Mouse (Mus musculus): ENCODE measurements around the gene Spem1.

The Spem1 gene

DNA sequence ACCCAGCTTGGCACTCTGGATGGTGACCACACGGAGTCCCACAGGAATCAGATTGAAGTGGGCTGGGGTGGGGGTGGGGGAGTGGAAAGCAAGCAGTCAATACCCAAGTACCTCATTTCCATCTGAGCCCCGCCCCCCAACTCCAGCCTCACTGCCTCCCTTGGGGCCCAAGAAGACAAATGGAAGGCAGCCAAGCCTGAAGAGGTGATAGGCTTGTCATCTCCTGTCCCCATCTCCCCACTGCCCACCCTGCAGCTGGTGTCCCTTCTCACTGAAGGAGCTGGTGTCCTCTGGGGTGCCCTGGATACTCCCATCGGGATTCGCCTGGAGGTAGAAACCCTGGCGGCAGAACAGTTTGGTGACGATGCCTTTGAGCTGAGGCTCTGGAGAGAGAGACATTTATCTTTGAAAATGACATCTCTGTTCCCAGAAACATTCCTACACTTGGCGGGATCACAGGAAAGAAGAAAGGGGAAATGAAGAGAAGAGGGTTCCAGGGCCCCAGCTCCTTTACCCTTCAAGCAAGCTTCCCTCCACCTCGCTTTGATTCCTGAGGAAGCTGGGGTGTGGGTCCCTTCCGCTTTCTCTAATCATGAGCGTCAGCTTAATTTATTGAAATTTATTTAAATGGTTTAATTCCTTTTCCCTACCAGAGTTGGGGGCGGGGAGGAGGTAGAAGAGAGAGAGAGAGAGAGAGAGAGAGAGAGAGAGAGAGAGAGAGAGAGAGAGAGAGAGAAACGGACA lies 22.4 kb downstream of the Spem1 start:
- peak in 1 of 2 experiments; percentile 48 for DNase-seq

DNA sequence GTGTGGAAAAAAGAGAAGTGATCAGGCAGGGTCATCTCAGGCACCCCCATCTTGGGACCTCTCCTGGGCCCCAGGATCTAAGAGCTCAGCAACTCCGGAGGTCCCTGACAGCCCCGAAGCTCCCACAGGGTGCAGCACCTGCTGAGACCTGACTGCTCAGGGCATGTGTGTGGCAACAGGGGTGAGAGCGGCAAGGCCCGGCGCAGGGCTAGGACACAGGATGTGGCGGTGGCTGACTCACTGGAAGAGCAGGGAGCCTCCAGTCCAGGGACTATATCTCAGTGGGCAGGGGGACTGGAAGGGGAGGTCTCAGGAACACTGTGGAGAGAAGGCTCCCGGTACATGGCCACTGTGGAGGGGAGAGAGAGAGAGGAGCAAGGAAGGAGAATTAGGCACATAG lies 24.1 kb downstream of the Spem1 start:
- DNase-seq: no peak

DNA sequence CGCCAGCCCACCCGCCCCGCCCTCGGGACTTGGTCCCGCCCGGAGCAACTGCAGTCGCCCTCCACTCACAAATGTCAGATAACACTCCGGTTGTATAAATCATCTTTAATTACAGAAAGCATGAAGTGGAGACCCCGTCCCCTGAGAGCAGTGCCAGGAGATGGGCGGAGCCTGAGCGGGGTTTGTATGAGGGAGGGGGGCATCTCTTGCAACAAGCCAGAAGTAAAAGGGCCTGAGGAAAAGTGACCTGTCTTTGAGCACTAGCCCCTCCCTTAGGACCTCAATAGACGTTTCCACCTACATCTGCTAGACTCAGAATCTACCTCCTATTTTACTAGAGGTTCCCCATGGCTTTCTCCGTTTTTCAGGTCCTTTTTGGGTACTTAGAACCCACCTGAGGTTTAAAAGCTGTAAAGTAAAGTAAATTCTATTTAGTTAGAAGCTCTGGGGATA lies 26.0 kb downstream of the Spem1 start:
- no peak for DNase-seq

DNA sequence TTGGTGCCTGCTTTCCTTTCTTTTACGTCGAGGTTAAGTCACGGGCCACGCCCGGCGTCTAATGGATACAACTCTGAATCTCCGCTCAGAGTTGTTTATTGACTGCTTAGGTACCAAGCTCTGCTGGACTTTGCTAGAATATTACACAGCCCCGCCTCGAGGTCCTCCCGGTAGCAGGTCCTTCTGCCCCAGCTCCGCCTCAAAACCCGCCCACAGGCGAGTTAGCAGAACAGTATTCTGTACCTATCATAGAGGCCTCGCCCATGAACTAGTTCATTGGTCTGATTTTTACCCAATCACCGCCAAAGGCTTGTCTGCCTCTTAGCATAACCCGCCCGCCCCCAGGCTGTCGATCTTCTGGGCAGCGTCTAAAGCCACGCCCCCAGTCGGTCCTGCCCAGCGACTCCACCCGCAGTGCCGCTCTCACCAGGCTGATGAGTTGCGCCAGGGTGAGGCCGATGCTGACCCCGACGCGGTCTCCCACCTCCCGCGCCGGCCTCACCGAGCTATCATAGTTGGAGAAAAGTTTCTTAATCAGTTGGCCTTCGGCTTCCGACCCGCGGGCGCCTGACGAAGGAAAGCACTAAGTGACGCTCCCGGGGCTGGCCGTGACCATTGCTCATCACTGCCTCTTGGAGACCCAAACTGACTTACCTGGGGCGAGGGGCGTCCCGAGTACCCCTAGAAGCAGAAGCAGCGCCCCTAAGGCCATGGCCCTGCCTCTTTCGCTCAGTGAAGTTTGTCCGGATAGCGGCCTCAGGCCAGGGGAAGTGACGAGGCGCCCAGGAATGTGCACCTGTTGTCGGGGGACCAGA lies 26.6 kb downstream of the Spem1 start, which contains the start of gene Chrnb1:
Gene Chrnb1, minus strand, starts transcription at position 776 of the 815 bp plus-strand sequence.
- peak; percentile 94 to 97 for DNase-seq

DNA sequence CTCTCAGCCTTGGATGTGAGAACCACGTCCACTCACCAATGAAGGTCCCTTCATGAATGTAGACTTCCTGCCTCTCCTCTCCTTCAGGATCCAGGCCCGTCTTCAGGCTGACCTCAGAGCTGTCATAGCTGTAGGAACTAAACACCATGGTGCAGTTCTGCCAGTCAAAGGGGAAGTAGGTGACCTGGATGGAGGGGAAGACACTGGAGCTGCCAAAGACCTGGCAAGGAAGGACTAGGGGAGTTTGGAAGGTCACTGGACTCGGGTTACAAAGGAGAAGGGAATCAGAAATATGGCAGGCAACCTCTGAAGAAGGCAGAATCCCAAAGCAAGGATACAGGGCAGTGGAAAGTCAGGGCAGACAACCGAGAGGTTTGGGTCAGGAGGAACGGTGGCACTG lies 28.6 kb downstream of the Spem1 start:
- DNase-seq: no peak

DNA sequence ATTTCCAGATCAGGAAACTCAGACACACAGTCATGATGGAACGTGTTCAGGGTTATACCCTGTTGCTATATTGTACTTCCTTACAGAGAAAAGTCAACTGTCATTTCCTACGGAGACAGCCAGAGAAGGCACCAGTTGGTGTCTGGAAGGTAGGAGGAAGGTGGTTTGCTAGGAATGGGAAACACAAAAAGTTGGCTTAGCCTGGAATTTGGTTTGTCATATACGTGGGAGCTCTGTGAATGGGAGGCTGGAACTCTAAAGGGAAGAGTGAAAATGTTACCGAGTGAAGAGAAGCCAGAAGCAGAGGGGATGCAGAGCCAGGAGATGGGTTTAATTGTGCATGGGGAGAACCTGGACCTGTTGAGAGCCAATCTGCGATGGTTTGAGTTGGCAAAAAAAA lies 30.6 kb downstream of the Spem1 start:
- no peak for DNase-seq

DNA sequence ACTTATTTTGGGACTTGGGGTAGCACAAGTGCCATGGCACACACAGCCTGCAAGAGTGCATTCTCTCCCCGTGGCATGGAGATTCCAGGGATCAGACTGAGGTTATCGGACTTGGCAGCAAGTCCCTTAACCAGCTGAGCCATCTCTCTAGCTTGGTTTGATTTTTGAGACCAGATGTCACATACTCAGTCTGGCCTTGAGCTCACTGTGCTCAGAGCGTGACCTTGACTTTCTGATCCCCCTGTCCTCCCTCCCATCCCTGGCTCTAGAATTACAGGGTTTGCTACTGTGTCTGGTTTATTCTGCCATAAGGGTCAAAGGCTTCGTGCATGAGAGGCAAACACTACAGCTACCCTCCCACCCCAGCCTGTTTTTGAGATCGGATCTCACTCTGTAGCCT lies 32.5 kb downstream of the Spem1 start:
- DNase-seq: no peak

DNA sequence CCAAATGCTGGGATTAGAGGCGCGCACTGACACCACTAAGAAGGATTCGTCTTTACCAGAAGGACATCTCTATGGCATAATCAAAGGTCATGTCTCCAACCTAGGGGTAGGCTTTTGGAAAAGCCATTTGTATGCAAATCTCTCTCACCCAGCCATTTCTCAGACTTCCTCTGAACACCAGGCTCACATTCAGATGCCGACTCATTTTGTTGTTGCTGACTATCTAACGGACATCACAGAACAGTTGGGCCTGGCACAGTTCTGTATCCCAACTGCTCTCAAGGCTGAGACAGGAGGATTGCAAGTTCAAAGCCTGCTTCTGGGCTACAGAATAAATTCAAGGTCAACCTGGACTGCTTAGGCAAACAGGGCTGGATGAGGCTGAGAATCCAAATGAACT lies 34.7 kb downstream of the Spem1 start:
- DNase-seq: no peak

DNA sequence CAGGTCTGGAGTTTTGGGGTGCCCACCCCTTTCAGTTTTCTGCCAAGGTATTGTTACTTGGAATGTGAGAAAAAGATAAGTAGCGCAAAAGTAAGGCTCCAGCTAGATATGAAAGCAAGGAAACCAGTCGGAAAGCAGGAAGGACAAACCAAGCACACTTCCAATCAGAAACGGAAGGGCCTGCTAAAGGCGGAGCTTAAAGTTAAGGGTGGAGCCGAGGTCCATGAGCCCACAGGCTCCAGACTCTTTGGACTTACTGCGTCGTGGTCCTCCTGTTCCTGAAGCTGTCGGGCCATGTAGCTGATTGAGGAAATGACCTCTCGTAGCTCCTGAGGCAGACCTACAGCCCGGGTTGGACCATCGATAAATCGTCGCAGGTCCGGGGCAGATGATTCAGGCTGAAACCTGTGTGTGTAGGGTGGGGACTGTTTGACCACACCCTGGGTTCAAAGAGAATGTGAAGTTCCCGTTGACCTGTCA lies 37.1 kb downstream of the Spem1 start:
- DNase-seq: peak; percentile 45 to 53

DNA sequence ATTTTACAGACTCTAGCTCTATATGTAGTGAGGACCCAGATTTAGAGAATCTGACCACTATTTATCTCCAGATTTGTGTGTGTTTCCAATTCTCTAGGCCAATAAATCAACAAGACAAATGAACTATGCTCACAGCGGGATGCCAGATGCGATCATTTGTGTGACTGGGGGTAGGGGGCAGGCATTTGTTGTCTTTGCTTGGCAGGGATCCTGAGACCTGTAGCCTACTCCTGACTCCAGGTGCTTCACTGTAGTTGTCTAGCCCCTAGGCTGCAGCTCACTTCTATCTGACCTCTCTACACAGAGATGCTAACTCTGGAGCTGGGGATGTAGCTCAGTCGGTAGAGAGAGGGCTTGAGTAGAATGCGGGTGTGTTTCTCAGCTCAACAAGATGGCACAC lies 40.2 kb downstream of the Spem1 start:
- DNase-seq: no peak

DNA sequence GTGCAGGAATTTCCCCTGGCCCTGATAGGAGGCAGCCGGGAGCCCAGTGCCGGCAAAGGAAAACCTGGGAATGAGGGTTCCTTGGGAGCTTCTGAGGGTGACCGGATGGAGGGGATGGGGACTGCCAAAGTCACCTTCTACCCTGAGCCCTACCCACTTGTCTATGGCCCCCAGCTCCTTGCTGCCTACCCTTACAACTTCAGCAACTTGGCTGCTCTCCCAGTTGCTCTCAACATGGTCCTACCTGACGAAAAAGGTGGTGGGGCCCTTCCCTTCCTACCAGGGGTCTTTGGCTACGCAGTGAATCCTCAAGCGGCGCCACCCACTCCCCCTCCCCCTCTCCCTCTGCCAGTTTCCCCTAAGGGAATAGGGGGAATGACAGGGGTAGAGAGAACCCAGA lies 43.0 kb downstream of the Spem1 start:
- DNase-seq: no peak

DNA sequence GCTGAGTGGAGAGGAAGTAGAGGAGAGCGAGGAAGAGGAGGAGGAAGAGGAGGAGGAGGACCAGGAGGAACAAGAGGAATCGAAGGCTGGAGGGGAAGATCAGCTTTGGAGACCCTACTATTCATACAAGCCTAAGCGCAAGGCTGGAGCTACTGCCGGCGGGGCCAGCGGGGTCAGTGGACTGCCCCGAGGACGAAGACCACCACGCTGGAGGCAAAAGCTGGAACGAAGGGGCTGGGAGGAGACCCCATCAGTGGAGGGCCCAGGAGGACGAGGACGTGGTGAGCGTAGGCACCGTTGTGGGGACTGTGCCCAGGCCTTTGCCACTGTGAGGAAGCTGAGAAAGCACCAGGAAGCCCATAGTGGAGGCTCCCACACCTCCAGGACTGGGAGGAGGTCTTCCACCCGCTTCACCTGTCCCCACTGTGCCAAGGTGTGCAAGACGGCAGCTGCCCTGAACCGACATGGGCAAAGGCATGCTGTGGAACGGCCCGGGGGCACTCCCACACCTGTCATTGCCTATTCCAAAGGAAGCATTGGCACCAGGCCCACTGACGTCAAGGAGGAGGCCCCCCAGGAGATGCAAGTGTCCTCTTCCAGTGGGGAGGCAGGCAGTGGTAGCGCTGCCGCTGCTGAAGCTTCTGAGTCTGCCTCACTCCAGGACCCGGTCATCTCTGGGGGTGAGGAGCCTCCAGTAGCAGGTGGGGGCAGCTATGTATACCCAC lies 43.6 kb downstream of the Spem1 start:
- peak; percentile 64 to 69 for DNase-seq

DNA sequence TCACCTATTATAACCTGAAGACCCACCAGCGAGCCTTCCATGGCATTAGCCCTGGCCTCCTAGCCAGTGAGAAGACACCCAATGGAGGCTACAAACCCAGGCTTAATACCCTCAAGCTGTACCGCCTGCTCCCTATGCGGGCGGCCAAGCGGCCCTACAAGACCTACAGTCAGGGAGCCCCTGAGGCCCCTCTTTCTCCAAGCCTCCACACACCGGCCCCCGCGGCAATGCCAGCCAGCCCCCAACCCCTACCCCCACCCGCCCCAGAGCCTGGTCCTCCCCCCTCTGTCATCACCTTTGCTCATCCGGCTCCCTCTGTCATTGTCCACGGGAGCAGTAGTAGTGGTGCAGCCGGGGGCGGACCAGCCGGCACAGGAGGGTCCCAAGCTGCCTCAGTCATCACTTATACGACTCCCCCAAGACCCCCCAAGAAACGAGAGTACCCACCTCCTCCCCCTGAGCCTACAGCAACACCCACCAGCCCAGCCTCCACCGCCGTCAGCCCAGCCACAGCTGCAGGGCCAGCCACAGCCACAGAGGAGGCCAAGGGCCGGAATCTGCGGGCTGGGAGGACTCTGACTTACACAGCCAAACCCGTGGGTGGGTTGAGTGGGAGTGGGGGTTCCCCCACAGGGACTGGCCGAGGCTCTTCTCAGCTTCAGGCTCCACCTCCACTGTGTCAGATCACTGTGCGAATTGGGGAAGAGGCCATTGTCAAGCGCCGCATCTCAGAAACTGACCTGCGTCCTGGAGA lies 44.3 kb downstream of the Spem1 start:
- peak; percentile 64 to 76 for DNase-seq

DNA sequence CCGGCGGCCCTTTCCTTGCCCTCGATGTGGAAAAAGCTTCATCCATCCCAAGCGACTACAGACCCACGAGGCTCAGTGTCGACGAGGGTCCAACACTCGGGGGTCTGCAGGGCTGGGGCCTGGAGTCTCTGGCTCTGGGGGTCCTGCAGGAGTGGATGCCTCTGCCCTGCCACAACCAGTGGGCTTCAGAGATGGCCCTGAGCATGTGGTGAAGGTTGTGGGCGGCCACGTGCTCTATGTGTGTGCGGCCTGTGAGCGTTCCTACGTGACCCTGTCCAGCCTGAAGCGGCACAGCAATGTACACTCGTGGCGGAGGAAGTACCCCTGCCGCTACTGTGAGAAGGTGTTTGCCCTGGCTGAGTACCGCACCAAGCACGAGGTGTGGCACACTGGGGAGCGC lies 45.5 kb downstream of the Spem1 start:
- DNase-seq: no peak

DNA sequence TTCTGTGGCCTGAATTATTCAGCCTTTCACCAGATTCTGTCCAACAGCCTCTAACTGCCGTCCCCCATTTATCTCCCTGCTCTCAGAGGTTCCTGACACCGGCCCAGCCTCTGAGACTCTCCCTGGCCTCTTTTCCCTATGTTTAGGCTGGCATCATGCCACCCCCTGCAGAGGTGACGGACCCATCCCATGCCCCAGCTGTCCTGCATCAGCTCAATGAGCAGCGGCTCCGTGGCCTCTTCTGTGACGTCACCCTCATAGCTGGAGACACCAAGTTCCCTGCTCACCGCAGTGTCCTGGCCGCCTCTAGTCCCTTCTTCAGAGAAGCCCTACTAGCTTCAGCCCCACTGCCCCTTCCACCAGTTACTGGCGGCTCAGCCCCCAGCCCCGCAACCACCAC lies 46.3 kb downstream of the Spem1 start:
- peak in 1 of 2 experiments; percentile 45 for DNase-seq

DNA sequence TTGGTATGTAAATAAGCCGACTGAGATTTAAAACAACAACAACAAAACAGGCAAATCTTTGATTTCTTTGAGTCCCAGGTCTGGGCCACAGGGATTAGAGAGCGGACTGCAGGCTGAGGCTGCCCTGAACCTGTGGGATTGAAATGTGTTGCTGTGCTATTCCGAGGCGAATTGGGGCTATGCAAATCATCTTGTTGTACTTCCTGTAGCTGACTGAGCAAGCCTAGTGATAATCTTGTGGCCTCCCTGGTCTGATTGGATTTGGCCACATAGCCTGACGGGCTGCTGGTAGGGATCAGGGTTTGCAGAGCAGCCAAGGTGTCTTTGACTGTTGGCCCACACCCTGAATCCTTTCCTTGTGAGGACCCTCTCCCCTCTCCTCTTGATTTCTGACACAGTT lies 47.0 kb downstream of the Spem1 start:
- DNase-seq: no peak
